Mouse (Mus musculus): Measurements from ENCODE around the gene Dock10.

DNA sequence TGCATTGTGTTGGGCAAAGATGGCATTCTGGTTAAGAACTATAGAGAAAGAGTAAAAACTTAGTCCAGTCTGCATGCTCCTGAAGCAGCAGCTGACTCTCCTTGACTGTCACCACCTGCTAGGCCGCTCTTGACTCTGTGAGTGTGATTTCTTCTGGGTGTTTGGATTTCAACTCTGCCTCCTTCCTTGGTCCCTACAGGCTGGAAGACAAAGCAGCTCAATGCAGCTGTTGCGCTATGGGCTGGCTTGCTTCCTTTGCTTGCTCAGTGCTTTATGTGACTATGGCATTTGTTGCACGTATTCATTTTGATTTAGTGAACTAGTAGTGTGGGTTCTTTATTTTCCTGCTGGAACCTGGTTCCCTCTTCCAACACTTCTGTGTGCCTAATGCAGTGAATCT, 43.7 kb upstream of the Dock10 start:
- TF ChIP-seq CTCF (IDR thresholded peaks at IDR 0.05; ENCODE audit: low read depth) (no peak), EP300 (optimal IDR thresholded peaks at IDR 0.05) (no peak)

All from stomach, postnatal 0 days (tissue).